Mouse (Mus musculus) left cerebral cortex, adult 8-10 months (tissue): ENCODE data around the gene Tmem44. TPM values are rescaled to one million over a fixed set of nuclear protein-coding genes. Genes with fewer than 3 reads are reported as not detected.
"Not testable (repeated sequence)": the region's sequence is repeated elsewhere in the genome, so short reads cannot be mapped to it uniquely, and the experiment has no call there.

Experiments
- DNase-seq, 2 experiments: peaks; one replicate each; pipeline ENCODE4 v3.0.0; 2022; ENCODE audit warnings: low spot score in 2 of 2
- total RNA-seq, 4 experiments: library from RNA; stranded (reverse); gene quantifications; 2 replicates each; pipeline ENCODE4 v1.2.4; 2022

Tmem44 gene
- total RNA-seq, 4 experiments from 2014 or later: 52.0 to 52.9 (median 52.4) TPM

DNA sequence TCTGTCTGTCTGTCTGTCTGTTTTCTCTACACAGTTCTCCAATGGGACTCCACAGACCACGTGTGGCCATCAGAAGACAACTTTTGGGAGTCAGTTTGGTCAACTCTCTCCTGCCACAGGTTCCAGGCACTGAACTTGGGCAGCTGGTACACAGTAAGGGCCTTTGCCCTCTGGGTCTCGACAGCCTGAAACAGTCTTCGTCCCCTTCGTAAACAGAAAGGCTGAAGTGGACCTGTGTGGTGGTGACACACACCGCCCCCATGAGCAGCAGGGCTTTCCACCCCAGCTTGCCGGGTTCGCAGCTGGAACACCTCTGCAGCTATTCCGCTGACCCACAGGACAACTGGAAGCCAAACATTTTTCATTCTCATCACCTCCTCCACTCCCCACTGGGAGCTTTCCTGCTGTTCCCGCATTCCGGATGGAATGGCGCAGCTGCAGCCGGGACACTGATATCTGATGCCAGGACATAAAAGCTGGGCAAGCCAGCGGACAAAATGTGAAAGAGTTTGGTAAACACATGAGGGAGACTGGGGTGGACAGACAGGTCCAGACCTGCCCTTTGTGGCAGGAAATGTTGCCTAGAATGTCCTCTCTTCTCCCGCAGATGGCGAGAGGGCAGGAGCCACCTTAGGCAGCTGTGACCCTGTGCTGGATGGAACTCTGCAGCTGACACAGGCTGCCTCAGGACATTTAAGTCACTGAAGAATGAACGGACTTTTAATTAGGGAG lies 51.4 kb downstream of the Tmem44 start:
- DNase-seq: no peak

DNA sequence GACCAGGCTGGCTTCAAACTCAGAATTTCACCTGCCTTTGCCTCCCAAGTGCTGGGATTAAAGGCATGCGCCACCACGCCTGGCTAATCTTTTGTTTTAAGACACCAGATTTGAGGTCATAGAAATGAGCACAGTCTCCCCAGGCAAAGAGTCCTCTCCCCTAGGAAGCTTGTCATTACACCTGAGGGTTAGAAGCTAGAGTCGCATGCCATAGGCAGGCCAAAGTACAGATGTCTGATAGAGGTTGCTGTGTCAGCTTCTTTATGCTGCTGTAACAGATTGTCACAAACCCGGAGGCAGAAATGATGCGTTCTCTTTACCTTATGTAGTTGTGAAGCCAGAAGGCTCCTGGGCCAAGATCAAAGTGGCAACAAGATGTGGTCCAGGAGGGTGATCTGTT lies 53.3 kb downstream of the Tmem44 start:
- no peak for DNase-seq

DNA sequence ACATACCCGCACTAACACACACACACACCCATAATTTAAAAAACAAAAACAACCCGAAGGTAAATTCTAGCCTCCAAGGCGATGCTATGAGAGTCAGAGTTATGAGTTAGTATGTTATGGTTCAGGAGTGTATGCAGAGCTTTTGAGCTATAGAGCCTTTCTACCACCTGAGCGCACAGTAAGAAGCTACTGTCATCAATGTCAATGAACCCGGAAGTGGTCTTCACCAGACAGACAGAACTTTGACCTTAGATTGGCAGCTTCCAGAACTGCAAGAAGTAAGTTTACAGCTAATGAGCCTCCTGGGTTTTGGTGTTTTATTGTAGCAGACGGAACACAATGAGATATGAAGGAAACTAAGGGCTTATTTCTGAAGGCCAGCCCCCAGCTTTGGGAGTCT lies 55.8 kb downstream of the Tmem44 start:
- no peak for DNase-seq

DNA sequence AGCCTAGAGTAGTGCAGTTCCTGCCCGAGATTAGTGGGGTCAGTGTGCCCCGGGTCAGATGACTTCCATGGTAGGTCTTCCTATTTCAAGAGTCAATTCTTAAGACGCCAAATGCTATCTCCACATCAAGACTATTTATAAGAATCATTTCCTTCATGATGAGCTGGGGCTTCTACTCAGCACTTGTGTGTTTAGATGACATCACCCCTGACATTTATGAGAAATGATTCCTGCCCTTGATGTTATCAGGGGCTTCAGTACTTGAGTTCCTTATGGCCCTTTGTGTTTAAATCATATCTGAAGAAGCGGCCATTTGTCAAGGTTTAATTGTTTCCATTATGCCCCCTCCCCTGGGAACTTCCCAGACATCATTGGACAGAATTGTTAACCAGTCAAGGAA lies 58.9 kb downstream of the Tmem44 start:
- DNase-seq: no peak

DNA sequence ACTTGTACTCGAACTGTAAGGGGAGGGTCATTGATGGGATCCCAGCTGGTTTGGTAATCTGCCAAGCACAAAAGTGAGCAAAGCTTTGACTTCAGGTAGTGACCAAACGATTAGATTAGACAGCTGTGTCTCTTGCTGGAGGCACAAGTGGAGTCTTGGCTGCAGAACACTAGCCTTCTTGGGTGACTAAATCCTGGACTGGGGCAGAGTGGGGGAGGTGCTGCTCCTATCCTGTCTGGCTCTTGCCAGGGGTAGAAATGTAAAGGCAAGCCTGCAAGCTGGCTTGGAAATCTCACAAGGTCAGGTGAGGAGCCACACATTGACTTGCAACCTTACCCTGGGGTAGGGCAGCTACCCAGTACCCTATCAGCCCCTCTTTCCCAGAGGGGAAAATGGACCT lies 59.9 kb downstream of the Tmem44 start:
- no peak for DNase-seq

GRCm38 (mm10) chr16:30490316-30490715 lies 60.3 kb downstream of the Tmem44 start:
- DNase-seq: no peak

DNA sequence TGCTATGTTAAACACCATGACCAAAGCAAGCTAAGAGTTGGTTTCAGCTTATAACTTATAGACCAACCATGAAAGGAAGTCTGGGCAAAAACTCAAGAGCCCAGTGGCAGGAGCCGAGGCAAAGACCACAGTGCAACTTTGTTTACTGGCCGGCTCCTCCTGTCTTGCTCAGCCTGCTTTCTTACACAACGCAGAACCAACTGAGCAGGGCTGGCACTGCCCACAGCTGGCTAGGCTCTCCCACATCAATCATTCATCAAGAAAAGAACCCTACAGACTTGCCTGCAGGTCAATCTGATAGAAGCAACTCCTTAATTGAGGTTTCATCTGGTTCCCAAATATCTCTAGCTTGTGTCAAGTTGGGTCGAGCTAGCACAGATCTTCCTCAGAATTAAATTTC lies 61.0 kb downstream of the Tmem44 start:
- DNase-seq: no peak

- no peak for DNase-seq
These were observed 64.1 kb downstream of the Tmem44 start for GRCm38 (mm10) chr16:30486498-30486897.

DNA sequence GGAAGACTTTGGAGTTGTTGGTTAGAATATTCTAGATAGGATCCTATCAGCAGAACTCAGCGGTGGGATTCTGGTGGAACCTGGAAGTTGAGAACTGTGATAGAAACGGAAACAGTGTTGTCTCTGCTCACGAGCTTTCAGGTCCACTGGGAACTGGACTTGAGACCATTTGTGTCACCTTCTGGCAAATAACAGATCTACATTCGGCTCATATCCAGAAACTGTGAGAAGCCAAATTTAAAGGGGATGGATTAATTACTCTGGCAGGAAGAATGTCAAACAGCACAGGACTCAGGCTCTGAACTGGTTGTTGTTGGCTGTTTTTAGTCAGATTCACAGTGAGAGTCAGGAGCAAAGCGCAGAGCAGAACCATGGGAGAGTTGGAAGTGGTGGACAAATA lies 72.9 kb downstream of the Tmem44 start:
- no peak for DNase-seq

GRCm38 (mm10) chr16:30477006-30477405 lies 73.6 kb downstream of the Tmem44 start:
- DNase-seq: no peak

GRCm38 (mm10) chr16:30475633-30476461 lies 74.8 kb downstream of the Tmem44 start:
- peak in 1 of 2 experiments; percentile 7 for DNase-seq

DNA sequence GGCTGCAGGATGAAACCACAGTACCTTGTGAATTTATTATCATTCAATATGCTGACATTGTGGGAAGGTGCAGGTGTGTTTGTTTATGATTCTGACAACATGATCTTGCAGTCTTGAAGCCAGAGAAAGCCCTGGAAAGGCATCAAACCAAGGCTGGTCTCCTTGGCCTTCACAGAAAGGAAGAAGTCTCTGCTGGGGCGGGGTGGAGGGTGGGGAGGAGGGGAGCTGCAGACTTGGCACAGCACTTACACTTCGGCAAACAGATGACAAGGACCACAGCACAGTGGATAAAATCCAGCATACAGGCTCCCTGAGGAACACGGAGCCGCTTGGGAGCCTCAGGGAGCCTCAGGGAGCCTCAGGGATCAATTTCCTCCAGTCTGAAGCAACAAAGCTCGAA lies 78.2 kb downstream of the Tmem44 start:
- no peak for DNase-seq

DNA sequence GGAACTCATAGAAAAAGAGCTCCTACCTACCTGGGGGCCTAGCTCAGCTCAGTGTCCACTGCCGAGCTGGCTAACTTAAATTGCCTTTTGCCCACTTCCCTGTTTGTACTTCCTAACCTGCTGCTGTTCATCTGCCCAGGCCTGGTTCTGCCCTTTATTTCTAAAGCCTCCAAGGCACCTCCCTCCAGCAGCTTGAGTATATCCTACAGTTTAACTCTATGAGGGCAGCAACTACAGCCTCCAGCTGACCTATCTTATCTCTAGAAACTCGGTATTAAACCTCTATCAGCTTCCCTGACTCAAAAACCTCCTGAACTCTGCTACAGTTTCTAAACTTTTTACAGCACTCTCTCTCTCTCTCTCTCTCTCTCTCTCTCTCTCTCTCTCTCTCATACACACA lies 78.7 kb downstream of the Tmem44 start:
- DNase-seq: no peak

DNA sequence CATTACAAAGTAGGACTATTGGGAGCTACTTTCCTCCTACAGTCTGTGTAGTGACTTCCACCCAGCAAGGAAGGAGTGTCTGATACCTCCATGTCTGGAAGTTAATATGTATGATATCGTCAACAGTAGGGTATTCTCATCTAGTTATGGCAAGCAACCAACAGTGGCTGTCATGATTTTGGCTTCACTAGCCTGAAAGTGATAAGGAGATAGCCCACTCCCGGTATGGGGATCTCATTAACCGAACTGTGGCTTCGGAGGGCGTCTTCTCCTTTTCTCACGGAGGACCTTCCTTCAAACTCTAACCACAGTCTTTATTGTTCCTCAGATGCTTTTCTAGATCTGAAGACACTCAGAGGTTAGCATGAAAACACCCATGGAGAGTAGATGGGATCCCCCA lies 81.7 kb downstream of the Tmem44 start:
- DNase-seq: no peak

GRCm38 (mm10) chr16:30465680-30466298 lies 84.9 kb downstream of the Tmem44 start:
- no peak for DNase-seq

DNA sequence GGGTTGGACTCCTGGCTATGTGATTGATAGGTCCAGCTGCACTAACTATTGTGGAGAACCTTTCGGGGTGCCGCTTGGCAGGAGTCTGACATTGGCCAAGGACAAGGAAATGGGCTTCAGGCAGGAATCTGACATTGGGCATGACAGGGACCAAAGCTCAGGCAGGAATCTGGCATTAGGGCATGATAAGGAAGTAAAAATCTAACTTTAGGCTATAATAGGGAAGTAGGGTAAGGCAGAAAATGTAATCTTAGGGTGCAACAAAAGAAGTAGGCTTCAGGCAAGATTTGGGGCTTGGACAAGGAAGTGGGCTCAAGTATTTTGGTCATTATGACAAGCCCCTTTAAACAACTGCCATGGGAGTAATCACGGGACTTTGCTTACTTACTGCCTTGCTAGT lies 85.9 kb downstream of the Tmem44 start:
- DNase-seq: not testable (repeated sequence)

Other genes starting within 250 kb of the Tmem44 start
- gene Gp5, start 240.1 kb downstream of the Tmem44 start, total RNA-seq: 1 to 10 TPM in 1 of 4 experiments, under 1 TPM in 3; 0.74 to 1.6 (median 0.90) TPM
- 10 to 100 TPM; 64.3 to 76.4 (median 67.1) TPM for gene Atp13a3, start 144.9 kb downstream of the Tmem44 start, total RNA-seq
- 10 to 100 TPM; 19.8 to 30.9 (median 20.8) TPM for gene Lsg1, start 36.8 kb upstream of the Tmem44 start, total RNA-seq
- gene Fam43a, start 48.9 kb upstream of the Tmem44 start, total RNA-seq: 10 to 100 TPM; 14.6 to 17.8 (median 16.6) TPM